Mouse (Mus musculus) MEL-GATA-1-ER (cell line): ENCODE measurements around the gene Antxr1.
"Not testable (repeated sequence)": the region's sequence is repeated elsewhere in the genome, so short reads cannot be mapped to it uniquely, and the experiment has no call there.

Source experiments
- DNase-seq: peaks from one replicate; pipeline ENCODE4 v3.0.0-alpha.2; 2012; ENCODE audit warnings: low read depth; ENCODE audit errors: extremely low read depth

Antxr1 gene

DNA sequence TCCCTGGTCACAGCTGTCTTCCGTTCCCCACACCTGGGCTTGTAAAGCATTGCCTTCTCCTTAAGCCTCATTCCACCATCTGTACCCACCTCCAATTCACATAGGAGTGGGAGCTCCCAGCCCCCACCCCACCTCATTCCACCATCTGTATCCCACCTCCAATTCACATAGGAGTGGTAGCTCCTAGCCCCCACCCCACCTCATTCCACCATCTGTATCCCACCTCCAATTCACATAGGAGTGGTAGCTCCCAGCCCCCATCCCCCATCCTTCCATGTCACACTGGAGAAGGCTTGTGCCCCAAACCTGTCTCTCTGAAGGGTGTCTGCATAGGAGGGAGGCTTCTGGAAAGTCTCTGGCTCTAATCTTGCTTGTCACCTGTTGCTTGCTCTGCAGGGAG lies 232.3 kb downstream of the Antxr1 start:
- DNase-seq = no peak

- no peak for DNase-seq
Measured at GRCm38 (mm10) chr6:87102421-87102911, 233.2 kb downstream of the Antxr1 start.

DNA sequence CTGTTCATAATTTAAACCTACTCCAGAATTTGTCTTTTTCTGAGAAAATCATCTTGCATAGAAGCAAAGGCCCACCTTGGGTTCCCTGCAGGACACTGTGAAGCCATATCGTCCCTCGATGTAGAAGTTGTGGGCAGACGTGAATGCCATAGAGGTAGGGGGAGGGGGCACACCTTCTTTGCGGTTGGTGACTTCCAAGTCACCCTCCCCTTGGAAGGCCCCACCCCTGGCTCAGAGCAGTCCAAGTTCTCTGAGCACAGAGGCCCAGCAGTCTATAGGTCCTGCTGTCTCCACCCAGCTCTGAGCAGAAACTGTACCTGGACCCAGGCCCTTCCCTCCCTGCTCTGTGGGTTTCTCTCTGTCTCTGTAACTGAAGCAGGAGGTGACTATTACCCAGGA lies 233.7 kb downstream of the Antxr1 start:
- DNase-seq = no peak

- peak; percentile 52 for DNase-seq
Measured at GRCm38 (mm10) chr6:87101281-87101954, 234.2 kb downstream of the Antxr1 start.

DNA sequence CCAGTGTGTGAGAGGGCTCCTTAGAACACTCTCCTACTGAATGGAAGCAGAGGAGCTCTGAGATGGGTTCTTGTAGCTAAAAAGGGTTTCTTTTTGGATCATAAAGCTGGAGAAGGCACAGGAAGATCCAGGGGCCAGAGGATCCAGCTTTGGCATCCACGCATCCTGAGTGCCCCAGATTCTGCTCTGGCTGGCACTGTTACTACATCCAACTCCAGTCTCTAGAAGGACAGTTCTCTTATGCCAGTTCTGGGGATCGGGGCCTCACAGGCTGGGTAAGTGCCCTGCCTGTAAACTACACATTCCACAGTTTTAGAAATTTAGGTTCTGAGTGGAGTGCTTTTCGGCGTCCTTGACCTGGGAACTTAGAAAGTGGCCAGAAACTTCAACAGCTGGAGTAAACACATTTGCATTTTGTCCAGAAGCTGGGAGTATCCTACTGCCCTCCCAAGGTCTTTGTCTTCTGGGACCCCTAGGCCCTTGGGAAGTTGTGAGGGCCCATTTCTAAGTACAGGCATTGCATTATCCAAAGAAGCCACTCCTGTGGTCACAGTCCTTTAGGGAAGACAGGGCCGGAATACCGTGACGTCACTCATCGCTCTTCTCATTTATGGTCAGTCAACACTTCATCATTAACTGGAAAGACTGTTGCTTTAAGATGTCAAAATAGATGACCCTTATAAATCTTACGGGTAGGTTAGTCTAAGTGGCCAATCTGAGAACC lies 235.2 kb downstream of the Antxr1 start:
- no peak for DNase-seq

GRCm38 (mm10) chr6:87099671-87100296 lies 235.8 kb downstream of the Antxr1 start:
- no peak for DNase-seq

DNA sequence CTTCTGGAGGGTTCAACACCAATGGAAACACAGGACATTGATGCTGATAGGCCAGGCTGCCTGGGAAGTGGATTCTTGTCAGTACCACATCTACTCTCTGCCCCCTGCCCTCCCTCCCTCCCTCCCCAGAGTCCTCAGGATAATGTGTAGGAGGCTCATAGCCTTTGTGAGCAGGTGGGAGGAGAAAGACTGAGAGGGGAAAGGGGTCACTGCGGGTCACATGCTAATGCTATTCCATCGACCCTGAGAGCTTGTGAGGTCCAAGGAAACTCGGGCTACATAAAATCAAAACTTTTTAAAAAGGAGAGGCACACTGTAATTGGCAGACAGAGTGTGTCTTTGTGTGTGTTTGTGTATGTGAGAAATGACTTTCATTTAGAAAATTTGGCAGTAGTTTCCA lies 236.4 kb downstream of the Antxr1 start:
- no peak for DNase-seq

GRCm38 (mm10) chr6:87093631-87094030 lies 242.0 kb downstream of the Antxr1 start:
- not testable (repeated sequence) for DNase-seq

- DNase-seq = no peak
Measured at GRCm38 (mm10) chr6:87092476-87092875, 243.1 kb downstream of the Antxr1 start.

- DNase-seq = no peak
Measured at GRCm38 (mm10) chr6:87090877-87091276, 244.7 kb downstream of the Antxr1 start.

DNA sequence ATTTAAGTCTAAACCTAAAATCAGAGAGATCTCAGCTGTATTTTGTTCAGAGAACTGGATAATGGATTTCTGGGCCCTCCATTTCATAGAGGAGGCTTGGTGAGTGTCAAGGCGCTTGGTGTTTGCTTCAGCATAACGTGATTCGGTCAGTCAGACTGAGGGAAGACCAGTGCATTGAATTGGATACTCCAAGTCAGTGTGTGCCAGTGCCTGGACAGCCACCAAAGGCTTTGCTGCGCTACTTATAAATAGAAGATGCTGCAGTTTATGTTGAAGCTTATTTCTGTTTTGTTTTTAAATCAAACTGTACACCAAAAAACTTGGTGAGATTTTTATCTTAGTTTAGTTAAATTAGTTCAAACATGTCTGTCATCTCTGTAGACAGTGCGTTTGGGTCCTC lies 247.3 kb downstream of the Antxr1 start:
- DNase-seq = no peak

DNA sequence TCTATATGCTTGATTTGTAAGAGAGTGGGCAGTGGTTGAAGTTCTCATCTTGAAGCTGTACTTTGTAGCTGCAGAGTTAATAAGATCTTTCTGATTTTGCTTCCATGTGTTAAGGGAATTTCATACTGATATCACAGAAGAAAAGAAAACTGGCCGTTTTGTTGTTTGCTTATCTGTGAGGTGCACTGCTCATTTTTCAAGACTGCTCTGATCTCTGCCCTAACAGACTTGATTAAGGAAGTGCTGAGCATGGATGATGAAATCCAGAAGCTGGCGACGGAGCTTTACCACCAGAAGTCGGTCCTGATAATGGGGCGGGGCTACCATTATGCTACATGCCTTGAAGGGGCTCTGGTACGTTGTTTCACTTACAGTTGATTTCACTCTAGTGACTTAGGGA lies 250.6 kb downstream of the Antxr1 start:
- peak; percentile 95 for DNase-seq
